Mouse (Mus musculus) stomach, embryonic 15.5 days (tissue): ENCODE measurements around the gene Sema6d. TPM values are rescaled to one million over a fixed set of nuclear protein-coding genes. Genes with fewer than 3 reads are reported as not detected.

Experiments
- ATAC-seq: fragments of 200-750 bp; cut with Nextera tagmentation; 2 replicates; pipeline ENCODE4 v1.8.0; 2017; ENCODE audit warnings: low read depth, moderate number of reproducible peaks, moderate TSS enrichment; ENCODE audit not compliant: insufficient read depth, low FRiP score
- H3K27ac ChIP-seq: fragments of 300-500 bp; sonication (generic); 2 replicates; pipeline ENCODE4 v1.5.1; 2015; ENCODE audit warnings: mild to moderate bottlenecking, inconsistent platforms
- H3K27me3 ChIP-seq: fragments of 300-500 bp; sonication (generic); replicated peaks from 2 replicates; pipeline ENCODE4 v1.6.1; 2015; ENCODE audit warnings: inconsistent platforms
- H3K36me3 ChIP-seq: fragments of 300-500 bp; sonication (generic); 2 replicates; pipeline ENCODE4 v1.6.1; 2015; ENCODE audit warnings: inconsistent platforms
- H3K4me1 ChIP-seq: fragments of 300-500 bp; sonication (generic); 2 replicates; pipeline ENCODE4 v1.6.1; 2015; ENCODE audit warnings: inconsistent platforms
- H3K4me2 ChIP-seq: fragments of 300-500 bp; sonication (generic); 2 replicates; pipeline ENCODE4 v1.6.1; 2015; ENCODE audit warnings: mild to moderate bottlenecking, inconsistent platforms
- H3K4me3 ChIP-seq: fragments of 300-500 bp; sonication (generic); replicated peaks from 2 replicates; pipeline ENCODE4 v1.5.1; 2015; ENCODE audit warnings: inconsistent platforms
- H3K9ac ChIP-seq: fragments of 300-500 bp; sonication (generic); 2 replicates; pipeline ENCODE4 v1.6.1; 2015; ENCODE audit warnings: inconsistent platforms
- H3K9me3 ChIP-seq: fragments of 300-500 bp; sonication (generic); 2 replicates; pipeline ENCODE4 v1.6.1; 2016; ENCODE audit warnings: inconsistent platforms
- WGBS: fragments of 180-500 bp; shearing (Covaris S2); methylation state at CpG from one replicate; pipeline ENCODE4 v1.1.7; 2015; 5-methylcytosine and 5-hydroxymethylcytosine counted together
- polyA plus RNA-seq: library from polyadenylated mRNA; unstranded; fragments of >200 nt; fragmentation: Nextera tagmentation; extraction: Ambion mirVana; gene quantifications from 2 replicates; pipeline ENCODE4 v1.2.1, GENCODE M21; 2015

The Sema6d gene
- polyA plus RNA-seq, 1 experiment from 2014 or later = 10.4 TPM

GRCm38 (mm10) chr2:124416730-124417129 lies 327.0 kb downstream of the Sema6d start:
- Histone ChIP-seq H3K4me1 (no peaks in the 10 kb centered on the region), H3K4me2 (no peak overlapping the region), H3K36me3 (no peaks in the 10 kb centered on the region), H3K4me3 (no peak overlapping the region), H3K9ac (no peak overlapping the region), H3K9me3 (no peaks in the 10 kb centered on the region), H3K27me3 (no peaks in the 10 kb centered on the region), H3K27ac (no peak overlapping the region)
- ATAC-seq = no peak
- WGBS = 74% methylated on average over 3 of the region's 3 CpGs

- Histone ChIP-seq H3K9ac (no peak overlapping the region), H3K27ac (no peak overlapping the region), H3K36me3 (no peaks in the 10 kb centered on the region), H3K4me3 (no peak overlapping the region), H3K9me3 (no peaks in the 10 kb centered on the region), H3K4me2 (no peak overlapping the region), H3K4me1 (no peaks in the 10 kb centered on the region), H3K27me3 (no peaks in the 10 kb centered on the region)
- 83% methylated on average over 2 of the region's 2 CpGs for WGBS
- ATAC-seq = no peak
Measured at GRCm38 (mm10) chr2:124418319-124418718, 328.6 kb downstream of the Sema6d start.

- Histone ChIP-seq H3K27ac (no peak overlapping the region), H3K27me3 (no peaks in the 10 kb centered on the region), H3K9me3 (no peaks in the 10 kb centered on the region), H3K4me1 (no peaks in the 10 kb centered on the region), H3K4me3 (no peak overlapping the region), H3K36me3 (no peaks in the 10 kb centered on the region), H3K9ac (no peak overlapping the region), H3K4me2 (no peak overlapping the region)
- no peak for ATAC-seq
- WGBS = 27% methylated on average over 1 of the region's 1 CpGs
Measured at GRCm38 (mm10) chr2:124420170-124420825, 330.5 kb downstream of the Sema6d start.

GRCm38 (mm10) chr2:124429744-124430143 lies 340.0 kb downstream of the Sema6d start:
- no peak overlapping the region for H3K4me2 ChIP-seq
- 73% methylated on average over 5 of the region's 5 CpGs for WGBS
- no peak overlapping the region for H3K9ac ChIP-seq
- ATAC-seq = no peak
- no peaks in the 10 kb centered on the region for H3K27me3 ChIP-seq
- no peaks in the 10 kb centered on the region for H3K9me3 ChIP-seq
- no peaks in the 10 kb centered on the region for H3K36me3 ChIP-seq
- H3K4me3 ChIP-seq = no peak overlapping the region
- H3K27ac ChIP-seq = no peak overlapping the region
- no peaks in the 10 kb centered on the region for H3K4me1 ChIP-seq

GRCm38 (mm10) chr2:124430708-124431107 lies 340.9 kb downstream of the Sema6d start:
- Histone ChIP-seq H3K4me3 (no peak overlapping the region), H3K4me1 (no peaks in the 10 kb centered on the region), H3K36me3 (no peaks in the 10 kb centered on the region), H3K9me3 (no peaks in the 10 kb centered on the region), H3K4me2 (no peak overlapping the region), H3K27me3 (no peaks in the 10 kb centered on the region), H3K9ac (no peak overlapping the region), H3K27ac (no peak overlapping the region)
- ATAC-seq = no peak
- WGBS = 83% methylated on average over 3 of the region's 3 CpGs

- no peak overlapping the region for H3K27ac ChIP-seq
- WGBS = 56% methylated on average over 12 of the region's 12 CpGs
- H3K27me3 ChIP-seq = no peaks in the 10 kb centered on the region
- no peak overlapping the region for H3K4me3 ChIP-seq
- no peak overlapping the region for H3K4me2 ChIP-seq
- no peaks in the 10 kb centered on the region for H3K9me3 ChIP-seq
- no peak overlapping the region for H3K9ac ChIP-seq
- H3K4me1 ChIP-seq = no peaks in the 10 kb centered on the region
- H3K36me3 ChIP-seq = no peaks in the 10 kb centered on the region
- no peak for ATAC-seq
Measured at GRCm38 (mm10) chr2:124435382-124436002, 345.7 kb downstream of the Sema6d start.

GRCm38 (mm10) chr2:124436704-124437103 lies 346.9 kb downstream of the Sema6d start:
- H3K9ac ChIP-seq = no peak overlapping the region
- H3K4me3 ChIP-seq = no peak overlapping the region
- no peaks in the 10 kb centered on the region for H3K36me3 ChIP-seq
- ATAC-seq = no peak
- no peaks in the 10 kb centered on the region for H3K9me3 ChIP-seq
- 63% methylated on average over 8 of the region's 8 CpGs for WGBS
- no peak overlapping the region for H3K27ac ChIP-seq
- no peaks in the 10 kb centered on the region for H3K27me3 ChIP-seq
- H3K4me2 ChIP-seq = no peak overlapping the region
- H3K4me1 ChIP-seq = no peaks in the 10 kb centered on the region

- ATAC-seq = no peak
- Histone ChIP-seq H3K36me3 (no peaks in the 10 kb centered on the region), H3K9me3 (no peaks in the 10 kb centered on the region), H3K4me3 (no peak overlapping the region), H3K27ac (no peak overlapping the region), H3K27me3 (no peaks in the 10 kb centered on the region), H3K9ac (no peak overlapping the region), H3K4me1 (no peaks in the 10 kb centered on the region), H3K4me2 (no peak overlapping the region)
- WGBS = 89% methylated on average over 2 of the region's 2 CpGs
Measured at GRCm38 (mm10) chr2:124444199-124444598, 354.4 kb downstream of the Sema6d start.

- Histone ChIP-seq H3K27ac (no peak overlapping the region), H3K9me3 (no peaks in the 10 kb centered on the region), H3K27me3 (no peaks in the 10 kb centered on the region), H3K36me3 (no peaks in the 10 kb centered on the region), H3K4me1 (no peaks in the 10 kb centered on the region), H3K4me3 (no peak overlapping the region), H3K4me2 (no peak overlapping the region), H3K9ac (no peak overlapping the region)
- no peak for ATAC-seq
- 69% methylated on average over 2 of the region's 2 CpGs for WGBS
Measured at GRCm38 (mm10) chr2:124455881-124456280, 366.1 kb downstream of the Sema6d start.

- 94% methylated on average over 4 of the region's 4 CpGs for WGBS
- Histone ChIP-seq H3K4me3 (no peak overlapping the region), H3K9me3 (no peaks in the 10 kb centered on the region), H3K9ac (no peak overlapping the region), H3K27ac (no peak overlapping the region), H3K36me3 (no peaks in the 10 kb centered on the region), H3K4me2 (no peak overlapping the region), H3K4me1 (no peaks in the 10 kb centered on the region), H3K27me3 (no peaks in the 10 kb centered on the region)
- ATAC-seq = no peak
Measured at GRCm38 (mm10) chr2:124456999-124457398, 367.2 kb downstream of the Sema6d start.

GRCm38 (mm10) chr2:124458028-124458427 lies 368.3 kb downstream of the Sema6d start:
- Histone ChIP-seq H3K36me3 (no peaks in the 10 kb centered on the region), H3K4me1 (no peaks in the 10 kb centered on the region), H3K9ac (no peak overlapping the region), H3K27ac (no peak overlapping the region), H3K4me2 (no peak overlapping the region), H3K27me3 (no peaks in the 10 kb centered on the region), H3K4me3 (no peak overlapping the region), H3K9me3 (no peaks in the 10 kb centered on the region)
- no peak for ATAC-seq
- 73% methylated on average over 2 of the region's 2 CpGs for WGBS

- 38% methylated on average over 2 of the region's 2 CpGs for WGBS
- no peaks in the 10 kb centered on the region for H3K9me3 ChIP-seq
- no peak overlapping the region for H3K27ac ChIP-seq
- no peaks in the 10 kb centered on the region for H3K27me3 ChIP-seq
- H3K4me1 ChIP-seq = no peaks in the 10 kb centered on the region
- ATAC-seq = no peak
- H3K4me3 ChIP-seq = no peak overlapping the region
- no peak overlapping the region for H3K9ac ChIP-seq
- no peaks in the 10 kb centered on the region for H3K36me3 ChIP-seq
- H3K4me2 ChIP-seq = no peak overlapping the region
Measured at GRCm38 (mm10) chr2:124460956-124461355, 371.2 kb downstream of the Sema6d start.
